Mouse (Mus musculus) urinary bladder, postnatal 10 days (tissue): ENCODE data around the gene Wnt9a.
"Not testable (repeated sequence)": the region's sequence is repeated elsewhere in the genome, so short reads cannot be mapped to it uniquely, and the experiment has no call there.

Experiments used
- DNase-seq: peaks from one replicate; pipeline ENCODE4 v3.0.0; 2022; ENCODE audit warnings: low spot score

Wnt9a gene

DNA sequence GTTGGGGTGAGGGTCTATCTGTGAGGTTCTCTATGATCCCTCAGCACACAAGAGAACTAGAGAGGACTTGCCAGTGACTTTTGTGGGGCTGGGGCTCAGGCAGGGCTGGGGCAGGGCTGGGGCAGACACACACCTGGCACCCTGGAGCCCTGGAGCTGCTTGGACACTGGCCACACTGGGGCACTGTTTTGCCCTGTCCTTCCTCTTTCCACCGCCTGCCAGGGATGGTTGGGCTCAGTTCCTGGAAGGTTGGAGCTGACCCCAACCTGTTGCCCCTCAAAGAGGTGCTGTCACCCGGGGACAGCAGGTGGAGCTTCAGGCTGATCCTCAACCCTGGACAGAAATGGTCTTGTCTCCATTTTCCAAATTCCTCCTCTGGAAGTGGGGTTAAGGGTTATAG, 29.2 kb downstream of the Wnt9a start:
- DNase-seq, result no peak

DNA sequence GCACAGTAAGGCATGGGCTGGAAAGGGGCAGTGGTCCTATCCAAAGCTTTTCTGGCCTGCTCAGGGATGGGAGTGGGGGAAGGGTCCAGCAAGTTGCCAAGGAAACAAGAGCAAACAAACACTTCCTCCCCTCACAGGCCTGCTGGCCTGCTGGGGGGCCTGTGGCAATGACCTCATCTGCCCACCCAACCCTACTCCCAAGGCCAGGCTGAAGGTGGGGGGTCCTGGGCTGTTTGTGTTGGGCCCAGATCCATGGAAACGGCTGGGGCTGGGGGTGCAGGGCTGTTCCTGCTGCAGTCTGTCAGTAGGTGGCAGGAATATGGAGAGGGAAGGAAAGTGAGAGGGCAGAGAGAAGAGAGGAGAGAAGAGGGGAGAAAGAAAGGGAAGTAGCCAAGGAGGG, 29.7 kb downstream of the Wnt9a start:
- DNase-seq, result no peak

DNA sequence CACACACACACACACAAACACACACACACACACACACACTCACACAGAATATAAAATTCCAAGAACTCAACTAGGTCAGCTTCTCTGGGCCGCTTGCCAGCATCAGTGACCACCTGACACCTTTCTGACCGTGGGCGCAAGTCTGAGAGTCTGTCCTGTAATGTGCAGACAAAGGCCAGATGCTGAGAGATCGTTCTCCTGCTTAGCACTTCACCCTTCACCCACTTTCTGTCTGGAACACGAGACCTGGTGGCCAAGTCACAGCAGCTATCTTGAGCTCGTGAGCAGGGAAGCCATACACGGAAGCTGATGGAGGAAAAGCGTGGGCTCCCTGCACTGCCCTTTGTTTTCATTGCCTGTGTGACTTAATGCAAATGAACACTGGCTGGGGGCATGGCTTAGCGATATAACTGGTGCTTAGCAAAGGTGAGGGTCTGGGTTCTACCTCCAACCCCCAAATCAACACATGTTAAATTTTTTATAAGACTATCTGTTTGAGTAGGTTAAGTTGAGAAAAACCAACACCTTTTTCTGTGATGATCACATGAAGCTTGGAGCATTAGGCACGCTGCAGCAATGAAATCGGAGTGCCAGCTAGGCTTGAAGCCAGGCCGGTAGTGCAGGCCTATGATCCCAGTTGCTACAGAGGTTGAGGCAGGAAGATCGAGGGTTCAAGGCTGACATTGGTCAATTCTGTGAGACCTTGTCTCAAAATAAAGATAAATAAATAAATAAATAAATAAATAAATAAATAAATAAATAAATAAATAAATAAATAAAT, 31.4 kb downstream of the Wnt9a start:
- no peak for DNase-seq

DNA sequence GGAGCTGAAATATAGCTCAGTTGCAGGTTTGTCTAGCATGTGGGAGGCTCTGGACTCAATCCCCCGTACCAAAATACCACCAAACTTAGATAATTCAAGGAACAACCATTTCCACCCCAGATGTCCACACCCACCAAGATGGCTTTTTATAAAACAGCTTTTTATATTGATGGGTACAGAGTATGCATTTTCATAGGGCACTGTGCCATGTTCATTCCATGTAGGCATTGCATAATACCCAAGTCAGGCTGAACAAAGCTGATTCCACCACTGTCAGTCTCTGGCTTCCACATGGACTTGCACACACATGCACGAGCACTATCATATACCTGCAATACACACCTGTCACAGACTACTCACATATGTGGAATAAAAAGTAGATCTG, 32.0 kb downstream of the Wnt9a start:
- no peak for DNase-seq

DNA sequence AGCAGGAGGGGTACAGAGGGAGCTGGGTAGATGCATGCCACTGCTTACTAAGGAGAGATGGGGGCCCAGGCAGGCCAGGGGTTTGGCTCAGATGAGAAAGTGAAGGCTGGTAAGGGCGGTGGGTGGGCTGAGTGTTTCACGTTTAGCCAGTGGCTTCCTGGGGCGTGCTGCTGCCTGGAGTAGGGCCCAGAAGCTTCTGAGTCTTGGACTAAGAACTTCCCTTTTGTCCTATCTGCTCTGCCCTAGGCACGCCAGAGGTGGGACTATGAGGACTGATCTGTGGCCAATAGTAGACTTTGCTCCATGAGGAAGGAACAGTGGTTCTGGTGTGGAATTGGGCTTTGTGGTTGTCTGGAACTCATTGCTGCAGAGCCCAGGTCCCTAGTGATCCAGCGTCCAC, 36.2 kb downstream of the Wnt9a start:
- no peak for DNase-seq

DNA sequence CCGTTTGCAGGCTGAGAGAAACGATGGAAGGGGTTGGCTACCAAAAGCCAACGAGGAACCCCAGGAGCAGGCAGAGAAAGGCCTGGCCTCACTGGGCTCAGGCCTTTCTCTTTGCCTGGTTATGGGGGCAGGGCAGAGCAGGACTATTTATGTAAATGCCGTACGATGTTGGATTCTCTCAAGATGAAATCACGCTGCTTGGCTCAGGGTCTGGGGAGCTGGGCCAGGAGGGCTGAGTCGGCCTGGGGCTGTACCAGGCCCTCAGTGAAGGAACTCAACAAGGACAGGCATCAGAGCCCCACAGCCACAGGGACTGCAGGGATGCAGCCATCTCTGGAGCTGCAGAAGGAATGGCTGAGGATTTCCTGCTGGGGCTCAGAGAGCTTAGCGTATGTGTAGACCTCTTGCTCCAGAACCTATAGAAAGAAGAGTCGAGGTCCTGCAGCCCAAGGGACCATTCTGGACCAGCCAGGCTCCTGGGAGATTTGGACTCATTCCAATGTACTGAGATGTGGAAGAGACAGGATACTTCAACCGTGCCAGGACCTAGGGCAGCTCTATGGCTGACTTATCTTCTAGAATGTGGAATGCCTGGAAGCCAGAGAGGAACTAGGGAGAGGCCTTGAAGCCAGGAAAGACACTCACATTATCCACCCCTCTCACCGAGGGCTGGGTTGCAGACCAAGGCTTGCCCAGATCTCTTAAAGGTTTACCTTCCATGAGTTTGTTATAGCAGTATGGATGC, 39.6 kb downstream of the Wnt9a start:
- no peak for DNase-seq

DNA sequence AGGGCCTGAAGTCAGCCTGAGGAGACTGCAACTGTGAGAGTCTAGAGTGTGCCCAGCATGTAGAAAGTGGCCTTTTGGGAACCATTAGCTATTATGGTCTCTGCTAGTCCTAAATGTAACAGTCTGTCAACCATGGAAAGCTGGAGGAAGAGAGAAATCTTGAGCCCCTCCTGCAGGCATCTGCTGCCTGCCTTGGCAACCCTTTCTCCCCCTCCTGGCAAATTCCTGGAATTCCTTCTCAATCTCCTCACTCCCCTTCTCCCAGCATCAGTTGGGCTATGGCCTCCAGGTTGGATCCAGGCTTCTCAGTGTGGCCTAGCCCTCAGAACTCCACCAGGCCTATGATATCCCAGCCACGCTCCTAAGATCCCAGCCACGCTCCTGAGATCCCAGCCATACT, 43.6 kb downstream of the Wnt9a start:
- DNase-seq, result no peak

DNA sequence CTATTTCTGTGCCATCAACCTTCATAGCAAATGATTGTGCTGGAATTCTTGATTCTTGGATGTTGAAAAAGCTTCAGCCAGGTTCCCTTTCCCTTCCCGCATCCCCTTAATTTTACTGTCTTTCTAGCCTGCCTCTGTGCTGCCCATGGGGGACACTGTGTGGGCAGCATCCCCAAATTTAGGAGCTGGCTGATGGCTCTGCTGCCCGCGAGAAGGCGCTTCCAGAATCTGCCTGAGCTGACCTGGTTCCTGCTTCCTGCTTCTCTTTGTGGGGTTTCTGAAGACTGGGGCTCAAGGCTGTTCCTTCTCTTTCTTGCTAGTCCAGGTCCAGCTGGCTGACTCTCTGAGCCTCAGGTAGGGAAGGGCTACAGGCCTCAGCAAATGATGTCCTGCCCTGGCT, 48.1 kb downstream of the Wnt9a start:
- no peak for DNase-seq

DNA sequence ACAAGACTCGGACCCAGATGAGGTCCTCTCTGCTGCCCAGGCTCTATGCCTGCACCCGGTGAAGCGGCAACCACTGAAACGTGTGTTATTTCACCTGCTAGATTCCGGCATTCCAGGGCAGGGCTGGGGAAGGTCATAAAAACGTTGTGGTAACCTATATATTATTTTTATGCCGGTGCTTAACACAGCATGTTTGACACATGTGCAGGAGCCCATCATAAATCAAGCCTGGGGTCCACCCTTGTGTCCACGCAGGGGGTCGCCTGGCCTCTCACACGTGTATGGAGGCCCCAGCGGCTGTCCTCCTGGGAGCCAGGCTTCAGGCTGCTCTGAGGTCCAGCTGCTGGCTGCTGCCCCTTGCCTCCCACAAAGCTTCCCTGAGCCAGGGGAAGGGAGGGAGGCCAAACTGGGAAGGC, 50.2 kb downstream of the Wnt9a start:
- DNase-seq, result no peak

DNA sequence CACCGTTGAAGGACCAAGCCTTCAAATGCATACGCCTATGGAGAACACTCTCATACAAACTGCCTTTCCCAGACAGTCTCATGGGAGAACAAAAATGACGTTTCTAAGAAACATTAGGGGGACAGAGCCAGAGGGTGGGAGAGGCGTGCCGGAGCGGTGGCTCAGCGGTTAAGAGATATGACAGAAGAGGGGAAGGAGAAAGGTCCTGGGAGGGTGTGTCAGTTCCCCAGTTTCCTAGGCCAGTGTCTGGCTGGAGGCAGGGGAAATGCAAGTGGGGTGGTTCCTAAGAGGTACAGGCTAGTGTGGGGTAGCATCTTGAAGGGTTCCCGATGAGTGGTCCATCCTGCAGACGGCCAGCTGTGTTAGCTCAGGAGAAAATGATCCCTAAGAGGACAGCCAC, 54.6 kb downstream of the Wnt9a start:
- DNase-seq, result no peak

DNA sequence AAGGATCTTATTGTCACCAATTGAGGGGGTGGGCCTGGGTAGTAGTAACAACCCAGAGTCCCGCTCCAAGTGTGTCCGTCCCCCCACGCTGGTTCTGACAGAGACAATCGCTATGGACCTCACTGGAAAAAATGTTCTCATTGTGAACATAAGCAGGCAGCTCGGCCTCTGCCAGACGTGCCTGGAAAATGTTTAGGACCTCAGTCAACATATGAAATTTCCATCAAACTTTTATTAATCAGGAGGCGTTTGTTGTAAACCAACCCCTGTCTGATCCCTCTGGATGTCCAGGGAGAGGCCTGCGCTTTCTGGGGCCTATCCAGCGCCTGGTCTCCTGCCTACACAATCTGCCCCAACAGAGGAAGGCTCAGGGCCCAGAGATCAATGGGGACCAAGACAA, 57.3 kb downstream of the Wnt9a start:
- no peak for DNase-seq

DNA sequence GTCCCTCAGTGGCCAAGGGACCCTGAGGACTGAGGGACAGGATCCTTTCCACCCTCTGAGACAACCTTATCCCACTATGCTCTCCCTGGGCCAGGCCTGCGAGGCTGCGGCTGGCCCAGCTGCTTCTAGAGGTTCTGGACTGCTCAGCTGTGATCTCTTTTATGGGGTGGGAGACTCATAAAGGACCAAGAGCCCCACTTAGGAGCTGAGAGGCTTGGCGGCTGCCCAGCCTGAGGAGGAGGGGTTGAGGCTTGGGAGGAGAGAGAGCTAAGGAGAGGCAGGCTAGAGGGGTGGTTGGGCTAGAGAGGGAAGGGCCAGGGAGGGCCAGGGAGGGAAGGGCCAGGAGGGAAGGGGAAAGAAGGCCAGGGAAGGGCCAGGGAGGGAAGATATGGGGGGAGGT, 57.7 kb downstream of the Wnt9a start:
- no peak for DNase-seq

DNA sequence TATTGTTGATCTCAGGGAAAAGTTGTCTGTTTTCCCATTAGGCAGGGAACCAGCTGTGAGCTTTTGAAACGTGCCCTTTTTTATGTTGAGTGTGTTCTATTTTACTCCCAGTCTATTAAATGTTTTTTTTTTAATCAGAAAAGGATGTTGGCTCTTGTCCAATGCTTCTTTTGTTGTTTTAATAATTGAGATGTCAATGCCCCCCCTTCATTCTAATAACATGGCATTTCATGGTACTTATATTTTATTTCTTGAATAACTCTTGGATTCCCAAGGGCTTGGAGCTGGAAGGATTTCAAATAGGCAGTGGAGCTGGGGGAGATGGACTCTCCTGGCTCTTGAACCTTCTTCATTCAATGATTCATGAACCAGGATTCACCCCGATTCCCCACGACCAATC, 59.3 kb downstream of the Wnt9a start:
- no peak for DNase-seq

DNA sequence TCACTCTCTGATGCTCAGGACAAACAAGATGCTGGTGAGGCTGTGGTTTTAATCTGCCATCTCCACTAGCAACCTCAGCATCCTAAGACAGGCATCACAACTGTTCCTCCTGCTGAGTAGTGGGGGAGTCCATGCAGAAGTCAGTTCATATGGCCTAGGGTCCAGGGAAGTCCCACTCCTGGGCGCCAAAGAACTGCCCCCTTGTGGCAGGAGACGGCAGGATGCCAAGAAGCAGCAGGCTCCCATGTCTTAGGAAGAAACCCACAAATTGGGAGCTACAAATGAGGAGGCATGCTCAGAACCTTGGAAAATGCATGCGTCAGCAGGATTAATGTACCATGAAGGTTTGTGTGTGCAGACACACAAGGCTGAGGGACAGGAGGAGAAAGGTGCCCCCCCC, 59.9 kb downstream of the Wnt9a start:
- DNase-seq, result no peak

DNA sequence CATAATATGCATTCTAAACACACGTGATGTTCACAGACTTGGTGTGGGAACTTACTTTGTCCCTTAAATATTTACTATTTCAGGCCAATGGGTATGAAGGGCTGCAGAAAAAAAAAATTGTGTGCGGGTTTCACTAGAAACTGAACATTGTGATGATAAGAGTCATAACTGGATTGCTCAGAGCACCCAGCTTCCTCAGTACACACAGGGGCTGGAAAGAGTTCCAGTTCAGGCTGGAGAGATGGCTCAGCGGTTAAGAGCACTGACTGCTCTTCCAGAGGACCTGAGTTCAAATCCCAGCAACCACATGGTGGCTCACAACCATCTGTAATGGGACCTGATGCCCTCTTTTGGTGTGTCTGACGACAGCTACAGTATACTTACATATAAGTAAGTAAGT, 61.2 kb downstream of the Wnt9a start:
- not testable (repeated sequence) for DNase-seq

DNA sequence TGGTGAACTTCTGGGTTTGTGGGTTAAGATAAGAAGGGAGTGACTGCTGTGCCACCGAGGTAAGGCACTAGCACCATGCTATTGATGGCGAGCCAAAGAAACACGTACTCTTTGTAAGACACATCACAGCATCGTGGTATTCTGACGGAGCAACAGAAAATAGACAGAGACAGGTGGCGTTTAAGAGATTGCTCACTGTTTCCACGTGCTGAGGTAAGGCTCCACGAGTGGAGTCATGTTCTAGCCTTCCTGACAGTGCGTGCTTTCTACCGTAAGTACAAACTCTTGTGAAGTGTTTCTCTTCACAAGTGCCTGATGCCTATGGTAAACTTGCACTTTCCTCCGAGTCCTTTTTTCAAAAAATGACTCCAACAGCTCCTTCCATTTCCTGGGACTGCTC, 63.1 kb downstream of the Wnt9a start:
- no peak for DNase-seq

DNA sequence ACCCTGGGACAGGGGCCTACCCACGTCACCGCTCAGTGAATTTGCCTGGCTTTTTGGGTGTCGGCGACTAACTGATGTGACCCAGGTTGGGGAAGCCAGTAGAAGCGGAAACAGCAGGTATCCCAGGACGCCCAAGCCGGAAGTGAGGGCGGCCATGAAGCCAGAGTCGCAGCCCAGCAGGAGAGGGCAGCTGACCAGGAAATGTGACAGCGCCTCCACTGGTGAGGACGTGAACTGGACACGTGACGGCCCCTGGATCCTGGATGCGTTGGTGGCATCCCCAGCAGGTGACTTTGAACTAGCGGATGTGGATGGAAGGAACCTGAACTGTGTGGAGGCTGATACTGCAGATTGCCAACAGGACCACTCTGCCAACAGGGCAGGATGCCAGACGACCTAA, 68.7 kb downstream of the Wnt9a start, which contains the start of gene Prss38:
TSS of gene Prss38 (minus strand) at position 183 of the 400 bp plus-strand sequence.
- no peak for DNase-seq

DNA sequence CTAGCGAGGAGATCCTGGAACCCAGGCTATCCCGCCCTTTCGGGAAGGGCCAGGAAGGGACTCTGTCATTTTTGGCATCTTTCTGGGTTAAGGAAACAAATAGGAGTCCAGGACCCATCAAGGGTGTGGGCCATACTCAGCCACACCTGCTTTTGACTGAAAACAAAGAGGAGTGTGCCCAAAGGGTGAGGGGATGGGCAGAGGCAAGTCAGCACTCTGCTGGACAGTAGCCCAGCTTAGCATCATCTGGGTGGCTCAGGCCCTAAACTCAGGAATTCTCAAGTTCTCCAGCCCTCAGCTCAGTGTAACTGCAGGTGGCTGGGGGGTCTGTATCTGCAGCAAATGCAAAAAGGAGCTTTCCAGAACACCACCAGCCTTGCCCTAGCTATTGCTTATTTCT, 71.3 kb downstream of the Wnt9a start:
- DNase-seq, result no peak

DNA sequence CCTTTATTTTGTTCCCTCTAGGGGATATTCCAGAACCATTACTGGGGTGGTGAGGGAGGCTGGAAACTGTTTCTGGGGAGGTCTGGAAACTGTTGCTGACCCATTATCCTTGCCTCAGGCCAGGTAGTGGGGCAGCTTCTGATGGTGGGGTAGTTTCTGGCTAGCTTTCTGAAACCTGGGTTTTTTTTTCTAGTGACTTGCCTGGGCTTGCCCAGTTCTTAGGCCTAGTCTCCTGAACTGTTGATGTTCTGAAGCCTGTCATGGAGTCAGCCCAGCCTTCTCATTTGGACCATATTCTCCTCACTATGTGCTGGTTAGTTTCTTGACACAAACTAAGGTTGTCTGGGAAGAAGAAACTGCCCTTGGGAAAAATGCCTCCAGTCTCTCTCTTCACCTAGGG, 72.8 kb downstream of the Wnt9a start:
- no peak for DNase-seq
